Mouse (Mus musculus) fibroblast of lung, adult 2 months (primary cell): ENCODE results near the gene Pcsk7.

ENCODE experiments used
- DNase-seq: peaks from one replicate; pipeline ENCODE4 v3.0.0-alpha.2; 2011; ENCODE audit warnings: low read depth

Gene Pcsk7

DNA sequence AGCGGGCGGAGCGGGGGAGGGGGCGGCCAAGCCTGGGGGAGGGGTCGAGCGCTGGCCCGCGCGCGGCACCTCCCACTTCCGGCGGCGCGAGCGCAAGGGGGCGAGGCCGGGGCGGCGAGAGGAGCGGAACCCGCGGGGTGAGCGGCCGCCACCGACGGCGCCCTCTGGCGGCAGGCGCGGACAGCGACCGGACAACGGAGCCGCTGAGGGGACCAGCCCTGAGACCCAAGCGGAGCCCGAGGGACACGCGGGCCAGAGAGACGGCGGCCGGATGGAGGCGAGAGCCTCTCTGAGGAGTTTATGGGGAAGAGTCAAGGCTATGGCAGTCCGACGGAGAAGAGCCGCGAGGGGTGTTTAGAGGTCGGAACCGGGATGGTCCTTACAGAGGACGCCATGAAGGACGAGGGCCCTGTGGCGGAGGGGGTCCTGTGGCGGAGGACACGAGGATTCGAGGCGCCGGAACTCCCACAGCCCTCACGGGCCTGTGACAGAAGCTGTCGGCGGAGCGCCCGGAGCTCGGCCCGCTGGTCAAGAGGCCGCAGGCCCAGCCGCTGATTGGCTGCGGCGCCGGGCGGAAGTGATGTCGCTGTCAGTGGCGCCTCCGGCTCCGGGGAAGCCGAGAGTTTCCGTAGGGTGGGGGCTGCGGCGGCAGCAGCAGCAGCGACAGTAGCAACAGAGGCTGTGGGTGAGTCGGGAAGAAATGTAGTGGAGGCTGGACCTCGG lies at the start of gene Pcsk7, which contains the start of gene Rnf214:
Pcsk7 (plus strand) TSS at position 143 of the 723 bp plus-strand sequence.
Rnf214 (minus strand) TSS at position 557 of the 723 bp plus-strand sequence.
- DNase-seq = no peak

DNA sequence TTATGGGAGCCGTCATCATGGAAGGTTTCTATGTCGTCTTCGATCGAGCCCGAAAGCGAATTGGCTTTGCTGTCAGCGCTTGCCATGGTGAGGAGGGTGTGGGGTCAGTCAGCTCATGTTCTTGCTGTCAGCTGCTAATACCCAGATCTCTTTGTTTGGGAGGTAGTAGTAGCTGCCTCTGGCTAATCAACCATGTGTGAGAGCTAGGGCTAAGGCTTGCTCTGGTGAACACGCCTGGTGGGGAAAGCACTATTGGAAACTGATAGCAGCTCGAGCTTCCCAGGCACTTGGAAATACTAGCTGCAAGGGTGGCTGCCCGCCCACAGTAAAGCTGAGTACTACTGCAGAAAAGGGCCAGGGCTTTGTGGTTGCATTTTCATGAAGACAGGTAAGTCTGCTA lies 46.9 kb upstream of the Pcsk7 start:
- no peak for DNase-seq

DNA sequence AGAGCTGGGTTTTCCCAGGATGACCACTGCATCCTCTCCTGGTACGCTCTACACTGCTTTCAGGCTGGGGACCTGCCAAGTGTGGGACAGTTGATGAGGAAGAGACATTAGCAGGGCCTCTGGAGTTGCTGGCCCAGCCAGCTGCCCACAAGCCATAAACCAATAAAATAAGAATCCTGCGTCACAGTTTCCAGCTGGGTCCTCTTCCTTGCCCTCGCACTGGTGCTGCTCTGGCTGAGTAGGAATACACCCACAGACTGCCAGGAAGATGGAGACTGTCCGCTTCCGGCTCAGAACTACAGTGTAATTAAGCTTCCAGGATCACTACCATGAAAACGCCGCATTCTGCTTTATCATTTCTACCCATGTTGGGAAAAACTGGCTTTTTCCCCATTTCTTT lies 44.5 kb upstream of the Pcsk7 start:
- DNase-seq = no peak

DNA sequence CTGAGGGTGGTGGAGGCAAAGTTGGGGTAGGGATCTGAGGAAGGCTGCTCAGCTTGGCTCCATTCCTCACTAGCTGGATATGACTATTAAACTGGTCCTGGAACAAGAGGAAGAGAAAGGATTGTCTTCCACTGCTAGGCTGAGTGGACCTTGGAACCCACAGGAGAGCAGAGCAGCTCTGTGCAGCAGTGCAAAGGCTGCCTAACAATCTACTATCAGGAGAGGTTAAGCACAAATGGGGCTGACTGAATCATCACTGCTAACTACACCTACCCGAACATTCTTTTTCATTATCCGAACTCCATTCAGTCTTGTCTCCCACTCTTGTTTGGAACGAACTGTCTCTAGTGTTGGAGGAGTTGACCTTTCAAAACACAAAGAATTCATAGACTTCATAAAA lies 37.1 kb upstream of the Pcsk7 start:
- no peak for DNase-seq

DNA sequence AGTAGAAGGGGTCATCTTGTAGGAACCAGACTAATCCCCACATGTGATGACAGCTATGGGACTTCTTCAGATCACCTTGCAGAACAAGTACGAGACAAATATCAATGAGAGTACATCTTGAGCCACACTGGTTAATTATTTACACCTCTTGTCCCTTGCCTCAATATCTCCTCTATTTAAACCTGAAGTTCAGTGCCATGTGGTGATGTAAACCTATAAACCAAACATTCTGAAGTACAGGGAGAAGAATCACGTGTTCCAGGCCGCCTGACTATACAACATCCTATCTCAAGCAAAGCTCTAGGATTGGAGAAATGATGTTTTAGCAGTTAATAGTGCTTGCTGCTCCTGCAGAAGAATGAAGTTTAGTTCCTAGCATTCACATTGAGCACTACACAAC lies 36.0 kb upstream of the Pcsk7 start:
- DNase-seq = no peak

DNA sequence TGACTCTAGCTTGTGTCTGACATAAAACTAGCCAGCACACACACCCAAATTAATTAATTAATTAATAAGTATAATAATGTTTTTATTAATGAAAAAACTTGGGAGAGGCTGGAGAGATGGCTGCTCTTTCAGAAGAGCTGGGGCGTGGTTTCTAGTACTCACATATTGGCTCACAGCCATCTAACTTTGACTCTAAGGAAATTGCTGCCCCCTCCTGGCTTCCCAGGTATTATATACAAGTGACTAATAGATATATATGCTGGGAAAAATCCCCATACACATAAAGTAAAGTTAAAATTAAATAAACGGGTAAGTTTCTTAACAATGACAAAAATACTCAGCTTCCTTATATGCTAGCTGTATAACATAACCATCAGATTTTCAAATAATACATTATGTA lies 28.4 kb upstream of the Pcsk7 start:
- DNase-seq = peak; percentile 38

DNA sequence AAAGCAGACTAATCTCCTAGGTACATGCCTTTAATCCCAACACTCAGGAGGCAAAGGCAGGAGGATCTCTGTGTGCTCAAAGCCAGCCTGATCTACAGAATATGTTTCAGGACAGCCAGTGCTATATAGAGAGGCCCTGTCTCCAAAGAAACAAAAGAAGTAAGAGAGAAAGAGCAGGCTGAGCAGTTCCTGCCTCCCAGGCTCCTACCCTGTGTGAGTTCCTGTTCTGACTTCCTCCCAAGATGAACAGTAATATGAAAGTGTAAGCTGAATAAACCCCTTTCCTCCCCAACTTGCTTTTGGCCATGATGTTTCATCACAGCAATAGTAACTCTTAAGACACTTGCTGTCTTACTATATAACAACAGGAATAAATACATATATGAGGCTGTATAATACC lies 12.6 kb upstream of the Pcsk7 start:
- no peak for DNase-seq

DNA sequence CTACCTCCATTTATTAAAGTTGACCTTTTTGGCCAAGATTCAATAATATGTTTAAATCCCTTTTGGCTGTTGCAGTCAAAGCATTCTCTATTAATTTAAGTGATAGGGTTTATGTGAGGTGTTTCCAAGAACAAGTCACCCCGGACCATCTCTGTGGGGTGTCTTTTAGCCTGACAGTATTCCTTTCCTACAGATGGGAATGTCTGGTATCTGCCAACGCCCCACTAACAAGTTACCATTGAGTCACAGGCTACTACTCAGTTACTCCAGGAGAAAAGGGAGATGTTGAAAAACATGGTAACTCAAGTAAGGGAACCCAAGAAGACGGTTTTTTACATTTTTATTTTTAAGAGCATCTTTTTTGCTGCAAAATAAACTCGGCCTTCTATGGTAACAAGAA lies 1.1 kb upstream of the Pcsk7 start:
- no peak for DNase-seq

DNA sequence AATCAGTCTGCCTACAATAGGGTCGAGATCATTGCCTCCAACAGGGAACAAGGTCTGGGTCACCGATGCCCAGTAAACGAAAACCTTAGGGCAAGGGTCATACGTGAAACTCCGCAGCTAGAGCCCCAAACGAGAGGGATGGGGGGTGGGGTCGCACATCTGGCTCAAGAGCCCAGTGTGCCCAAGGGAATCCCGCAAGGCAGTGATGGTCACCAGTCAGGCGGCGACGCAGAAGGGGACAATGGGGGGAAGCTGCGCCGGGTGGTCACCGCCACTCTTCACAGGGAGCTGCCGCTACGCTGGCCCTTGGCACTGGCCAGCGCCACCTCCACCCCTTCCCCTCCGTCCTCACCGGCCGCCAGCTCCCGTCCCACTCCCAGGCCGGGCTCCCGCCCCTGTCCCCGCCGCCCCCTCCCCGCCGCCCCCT lies 473 bp upstream of the Pcsk7 start:
- no peak for DNase-seq

DNA sequence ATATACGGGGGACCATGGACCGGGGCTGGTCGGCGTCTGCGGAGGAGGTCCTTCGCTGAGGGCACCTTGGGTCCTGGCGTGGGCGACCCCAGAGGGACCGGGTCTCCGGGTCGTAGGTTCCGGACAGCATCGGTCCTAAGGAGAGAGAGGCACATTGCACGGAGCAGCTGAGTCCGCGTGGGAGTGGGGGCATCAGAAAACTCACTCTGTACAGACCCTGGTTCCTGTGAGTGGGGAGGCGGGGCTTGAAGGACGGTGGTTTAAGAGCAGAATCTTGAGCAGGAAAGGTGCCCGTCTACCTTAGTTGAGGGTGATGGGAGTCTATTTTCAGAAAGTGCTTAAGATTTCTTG lies 756 bp downstream of the Pcsk7 start:
- DNase-seq = no peak

DNA sequence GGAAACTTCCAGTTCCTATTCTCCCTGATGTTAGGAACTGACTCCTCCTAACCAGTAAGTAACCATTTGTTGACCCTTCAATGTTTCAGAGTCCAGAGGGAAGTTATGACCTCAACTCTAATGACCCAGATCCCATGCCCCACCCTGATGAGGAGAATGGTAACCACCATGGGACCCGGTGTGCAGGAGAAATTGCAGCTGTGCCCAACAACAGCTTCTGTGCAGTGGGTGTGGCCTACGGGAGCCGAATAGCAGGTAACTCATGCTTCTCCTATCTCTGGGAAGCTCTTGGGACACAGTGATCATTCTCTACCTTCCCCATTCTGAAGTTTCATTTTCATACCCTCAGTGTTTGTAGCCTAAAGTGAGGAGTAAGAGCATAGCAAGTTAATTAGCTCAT lies 4.7 kb downstream of the Pcsk7 start:
- no peak for DNase-seq

DNA sequence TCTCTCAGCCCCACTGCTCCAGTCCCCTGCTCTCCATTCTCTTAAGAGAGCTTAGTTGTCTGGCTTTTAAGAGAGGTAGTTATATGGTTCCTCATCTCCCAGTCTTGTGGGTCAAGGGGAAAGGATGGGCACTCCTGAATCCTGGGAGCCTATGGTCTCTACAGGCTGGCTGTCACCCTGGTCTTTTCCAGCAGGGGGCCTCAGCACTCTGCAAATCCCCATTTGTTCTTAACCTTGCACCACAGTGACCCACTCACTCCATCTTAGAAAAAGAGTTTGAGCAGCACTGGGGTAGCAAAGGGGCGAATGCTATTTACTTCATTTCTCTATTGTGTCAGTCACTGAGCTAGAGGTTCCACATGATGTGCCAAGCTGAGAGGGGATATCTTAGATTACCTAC lies 5.4 kb downstream of the Pcsk7 start:
- no peak for DNase-seq

DNA sequence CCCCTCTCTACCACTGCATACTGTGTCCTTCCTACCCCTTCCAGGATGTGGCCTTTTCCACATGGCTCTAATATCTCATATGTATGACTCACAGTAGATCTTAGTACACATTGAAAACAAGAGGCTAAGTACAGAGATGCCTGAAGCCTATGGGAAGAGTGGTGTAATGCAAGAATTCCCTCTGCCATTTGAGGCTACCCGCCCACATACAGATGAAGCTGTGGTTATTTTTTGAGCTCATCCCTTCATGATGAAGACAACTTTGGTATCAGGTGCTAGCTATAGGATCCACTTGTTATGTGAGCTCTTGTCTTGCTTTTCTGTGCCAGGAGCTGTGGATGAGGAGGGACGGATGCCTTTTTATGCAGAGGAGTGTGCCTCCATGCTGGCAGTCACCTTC lies 9.4 kb downstream of the Pcsk7 start:
- no peak for DNase-seq

DNA sequence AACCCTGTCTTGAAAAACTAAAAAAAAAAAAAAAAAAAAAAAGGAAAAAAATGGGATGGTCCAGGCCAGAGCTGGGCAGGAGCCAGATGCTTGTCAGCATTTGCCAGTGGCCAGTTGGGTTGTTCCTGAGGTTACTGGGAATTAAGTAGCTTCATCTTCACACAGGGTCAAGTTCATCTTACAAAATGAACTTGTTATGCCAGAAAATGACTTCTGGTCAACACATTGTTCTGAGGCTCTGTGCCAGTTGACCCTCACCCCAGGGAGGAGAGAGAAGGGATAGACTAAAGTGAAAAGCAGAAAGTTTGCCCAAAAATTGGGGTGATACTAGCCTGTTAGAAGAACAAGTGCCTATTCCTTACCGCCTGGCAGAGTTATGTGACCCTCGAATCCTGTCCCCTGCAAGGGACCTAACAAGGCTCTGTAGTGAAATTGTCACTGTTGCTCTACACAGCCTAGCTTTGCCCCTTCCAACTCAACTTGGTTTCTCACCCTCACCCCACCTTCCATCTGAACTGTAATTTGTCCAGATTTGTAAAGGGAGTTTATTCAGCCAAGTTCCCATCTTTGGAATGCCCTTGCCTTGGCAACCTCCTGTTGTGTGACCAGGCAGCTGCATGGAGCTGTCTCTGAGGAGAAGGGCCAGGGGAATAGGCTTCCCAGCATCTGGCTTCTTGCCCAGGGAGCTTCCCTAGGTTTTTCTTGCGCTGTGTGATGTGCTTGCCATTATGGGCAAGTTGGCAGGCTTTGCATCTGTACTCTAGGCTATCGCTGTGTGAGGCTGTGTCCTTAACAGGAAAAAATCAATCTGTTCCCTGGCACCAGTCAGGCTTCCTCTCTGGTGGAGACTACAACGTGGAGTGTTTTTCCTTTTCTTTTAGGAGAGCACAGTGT lies 11.0 kb downstream of the Pcsk7 start:
- no peak for DNase-seq

DNA sequence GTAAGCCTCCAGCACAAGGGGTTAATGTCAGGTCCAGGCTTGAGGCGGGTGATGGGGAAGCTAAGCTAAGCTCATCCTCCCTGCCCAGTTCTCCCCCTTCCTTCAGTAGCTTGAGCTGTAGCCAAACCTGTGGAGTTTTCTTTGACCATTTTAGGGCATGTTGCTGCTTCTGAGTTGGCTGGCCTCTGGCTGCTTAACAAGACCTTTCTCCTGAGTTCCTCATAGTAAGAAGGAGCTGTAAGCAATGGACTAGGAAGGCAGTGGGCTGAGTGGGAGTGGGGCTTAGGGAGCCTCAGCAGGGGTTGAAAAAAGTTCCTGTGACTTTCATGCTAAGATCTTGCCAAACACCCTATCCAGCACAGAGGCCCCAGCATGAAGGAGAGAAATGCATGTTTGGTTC lies 13.6 kb downstream of the Pcsk7 start:
- DNase-seq = no peak

DNA sequence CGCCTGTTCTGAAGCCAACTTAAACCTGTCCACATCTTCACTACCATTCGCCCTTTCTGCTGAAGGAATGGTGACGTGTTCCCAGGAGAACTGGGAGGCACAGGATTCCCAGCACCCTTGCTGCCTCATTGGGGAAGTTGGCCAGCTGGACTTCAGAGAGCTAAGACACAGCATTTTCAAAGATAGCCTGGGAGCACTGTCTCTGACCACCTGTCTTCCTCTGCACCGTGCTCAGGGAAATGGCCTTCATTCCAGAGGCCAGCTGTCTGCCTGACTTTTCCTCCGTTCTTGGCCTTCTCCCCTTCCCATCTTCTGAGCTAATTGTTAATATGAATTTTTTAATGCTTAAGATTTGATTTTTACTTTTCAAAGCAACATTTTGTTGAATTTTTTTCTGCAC lies 23.0 kb downstream of the Pcsk7 start:
- DNase-seq = no peak

DNA sequence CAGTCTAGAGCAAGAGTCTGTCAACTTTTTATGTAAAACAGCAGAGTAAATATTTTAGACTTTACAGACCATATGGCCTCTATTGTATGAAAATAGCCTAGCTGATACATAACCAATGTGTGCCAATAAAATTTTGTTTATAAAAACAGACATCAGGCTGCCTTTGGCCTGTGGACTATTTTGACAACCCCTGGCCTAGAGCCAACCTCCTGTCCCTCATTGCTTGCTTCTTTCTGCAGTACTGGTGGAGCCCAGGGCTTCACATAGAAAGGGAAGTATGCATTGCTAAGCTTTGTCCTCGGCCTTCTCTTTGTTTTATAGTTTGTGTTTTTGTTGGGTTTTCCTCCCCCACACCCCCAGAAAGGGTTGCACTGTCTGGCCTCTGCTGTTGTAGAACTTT lies 25.7 kb downstream of the Pcsk7 start:
- DNase-seq = no peak

DNA sequence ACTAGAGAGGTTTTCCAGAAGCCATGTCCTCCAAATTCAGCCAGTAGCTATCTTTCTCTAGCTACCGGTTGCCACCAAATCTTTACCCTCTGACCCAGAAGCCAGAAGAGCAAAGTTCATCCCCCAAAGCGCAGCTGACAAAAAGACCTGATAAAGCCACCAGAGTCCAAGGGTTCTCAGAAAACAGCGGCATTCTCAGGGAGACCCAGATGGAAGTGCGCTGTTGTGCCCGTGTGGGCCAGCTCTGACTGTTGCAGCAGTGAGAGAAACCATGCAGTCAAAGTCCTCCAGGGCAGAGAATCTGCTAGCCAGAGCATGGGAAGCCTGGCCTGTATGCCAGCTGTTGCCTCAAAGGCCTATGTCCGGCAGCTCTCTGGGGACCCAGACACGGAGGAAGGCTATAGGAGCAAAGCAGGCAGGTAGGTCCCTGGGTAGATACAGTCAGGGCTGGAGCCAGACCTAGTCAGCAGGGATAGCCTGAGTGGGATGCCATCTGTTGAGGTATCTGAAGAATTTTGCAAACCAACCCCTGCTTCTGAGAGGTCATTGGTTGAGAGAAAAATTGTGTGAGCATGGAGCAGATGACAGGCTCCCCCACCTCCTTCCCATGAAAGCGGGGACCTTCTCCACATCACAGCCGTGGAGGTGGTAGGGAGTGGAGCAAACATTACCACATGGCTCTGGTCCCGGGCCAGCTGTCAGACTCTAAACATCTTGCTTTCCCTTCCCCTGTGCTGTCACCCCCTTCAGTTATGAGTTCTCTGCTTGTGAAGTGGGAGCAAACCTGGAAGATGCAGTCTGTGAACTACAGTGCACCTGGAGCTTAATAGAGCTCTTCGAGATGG lies 26.5 kb downstream of the Pcsk7 start:
- DNase-seq = no peak

DNA sequence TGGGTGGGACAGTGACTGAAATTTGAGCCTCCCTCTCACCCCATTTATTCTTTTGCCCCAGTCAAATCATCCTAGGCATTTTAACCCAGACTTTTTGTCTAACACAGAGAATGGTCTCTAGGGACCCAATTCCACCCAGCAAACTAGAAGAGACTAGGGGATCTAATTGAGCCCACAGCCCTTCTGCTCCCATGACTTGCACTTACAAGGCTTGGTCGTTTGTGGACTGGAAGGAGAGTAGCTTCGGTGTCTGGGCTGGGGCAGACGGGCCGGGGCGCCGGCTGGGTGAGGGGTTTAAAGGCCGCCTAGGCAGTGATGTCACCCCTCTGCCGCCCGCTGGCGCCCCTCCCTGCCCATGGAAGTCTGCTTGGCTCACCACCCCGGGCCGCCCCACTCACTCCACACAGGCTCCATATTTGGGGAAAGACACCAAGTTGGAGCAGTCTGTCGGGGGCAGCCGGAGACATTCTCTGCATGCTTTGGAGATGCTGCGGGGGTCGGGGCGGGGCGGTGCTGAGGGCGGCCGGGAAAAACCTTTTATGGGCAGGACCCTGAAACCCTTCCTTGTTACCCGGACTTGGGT lies 29.4 kb downstream of the Pcsk7 start, which contains the start of gene Tagln:
Tagln (minus strand) TSS at position 431 of the 583 bp plus-strand sequence.
- no peak for DNase-seq

DNA sequence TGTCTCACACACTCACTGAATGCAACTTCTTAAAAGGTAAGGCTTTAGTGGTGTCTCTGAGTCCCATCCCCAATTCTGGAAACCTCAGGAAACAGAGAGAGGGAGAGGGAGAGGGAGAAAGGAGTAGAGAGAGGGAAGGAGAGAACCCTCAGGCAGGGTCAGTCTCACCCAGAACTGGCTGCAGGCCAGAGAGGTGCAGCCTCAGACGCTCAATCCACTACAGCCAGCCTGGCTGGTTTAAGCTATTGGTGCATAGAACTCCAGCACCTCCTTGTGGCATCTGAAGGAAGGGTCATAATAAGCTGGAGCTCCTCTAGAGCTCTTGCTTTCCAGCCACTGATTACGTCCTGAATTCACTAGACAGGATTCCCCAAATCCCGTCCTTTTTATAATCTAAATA lies 30.6 kb downstream of the Pcsk7 start:
- DNase-seq = peak; percentile 72

DNA sequence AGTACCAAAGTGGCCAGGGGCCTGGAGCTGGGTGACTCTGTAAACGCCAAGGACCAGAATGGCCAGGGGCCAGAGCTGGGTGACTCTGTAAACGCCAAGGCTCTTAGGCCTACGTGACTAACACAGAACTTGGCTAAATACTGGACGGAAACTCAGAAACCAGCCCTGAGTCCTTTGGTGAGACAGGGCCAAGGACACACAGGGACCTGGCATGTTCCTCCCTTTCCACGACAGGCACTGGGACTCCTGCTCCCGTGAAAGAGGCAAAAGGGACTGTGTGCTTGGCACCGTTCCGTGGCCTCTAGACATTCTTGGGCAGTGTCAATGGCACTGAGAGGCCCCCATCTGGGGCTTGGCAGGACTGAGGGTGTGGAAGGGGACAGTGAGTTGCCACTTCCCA lies 31.8 kb downstream of the Pcsk7 start:
- no peak for DNase-seq
